Mouse (Mus musculus) bone marrow, adult 2 months (tissue): ENCODE measurements around the gene Hoxc4.

Experiments
- CTCF ChIP-seq: fragments of 200-500 bp; IDR thresholded peaks from 2 replicates; pipeline ENCODE4 v1.5.1; 2011; ENCODE audit warnings: low read length, control low read depth; ENCODE audit not compliant: control insufficient read depth, insufficient read depth
- POLR2A ChIP-seq: fragments of 200-500 bp; IDR thresholded peaks from 2 replicates; pipeline ENCODE4 v1.6.1; 2011; ENCODE audit warnings: low read depth, mild to moderate bottlenecking, control low read depth, low read length, borderline replicate concordance; ENCODE audit not compliant: control insufficient read depth

GRCm38 (mm10) chr15:103040601-103041000, 21.9 kb downstream of the Hoxc4 start:
- TF ChIP-seq CTCF, result no peak
- TF ChIP-seq POLR2A, result no peak
